In the genomic region with DNA sequence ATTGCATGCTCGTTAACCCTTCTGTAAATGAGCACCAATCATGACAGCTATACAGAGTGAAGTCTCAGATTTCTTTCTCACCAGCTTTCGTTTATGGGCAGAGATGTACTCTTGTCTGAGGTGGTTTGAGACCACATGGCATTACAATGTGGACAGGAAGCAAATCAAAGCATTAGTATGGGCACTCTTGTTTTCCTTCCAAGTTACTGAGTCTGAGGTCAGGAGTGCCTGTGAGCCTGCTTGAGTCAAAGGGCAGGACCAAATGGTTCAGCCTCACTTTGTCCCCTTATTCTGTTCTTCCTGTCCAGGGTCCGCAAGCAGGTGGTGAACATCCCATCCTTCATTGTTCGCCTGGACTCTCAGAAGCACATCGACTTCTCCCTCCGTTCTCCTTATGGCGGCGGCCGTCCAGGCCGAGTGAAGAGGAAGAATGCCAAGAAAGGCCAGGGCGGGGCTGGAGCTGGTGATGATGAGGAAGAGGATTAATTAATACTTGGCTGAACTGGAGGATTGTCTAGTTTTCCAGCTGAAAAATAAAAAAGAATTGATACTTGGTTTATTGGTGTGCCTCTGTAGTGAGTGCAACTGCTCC, we compare ENCODE assay signal across 1 mouse cellular context.
TF ChIP-seq lines count a peak whose summit lies in the region.

No protein-coding gene starts in this region.

TF ChIP-seq in C2C12, 6 proteins besides CTCF, POLR2A, EP300 and RAD21 (continued from another document):
- no peak for TF ChIP-seq MYOG (IDR thresholded peaks at IDR 0.05; ENCODE audit: control insufficient read depth, extremely low read depth, insufficient read length)
